Mouse (Mus musculus): ENCODE data around the gene Baz2b. TPM values are rescaled to one million over a fixed set of nuclear protein-coding genes. Genes with fewer than 3 reads are reported as not detected.

The Baz2b gene
- total and polyA plus RNA-seq, 3 experiments: 5.7 to 11.4 TPM; not detected in 1

GRCm38 (mm10) chr2:60045995-60046394 is 163.6 kb downstream of the Baz2b start (continued):
- TF ChIP-seq POLR2AphosphoS2 (IDR thresholded peaks at IDR 0.05; ENCODE audit: low read length) (no peak), ZMIZ1 (IDR thresholded peaks at IDR 0.05; ENCODE audit: low read depth, low read length) (no peak), HCFC1 (IDR thresholded peaks at IDR 0.05; ENCODE audit: low read depth, low read length) (0 out of 2 replicates have a peak, but pooled peaks have one; percentile 23), USF1 (IDR thresholded peaks at IDR 0.05; ENCODE audit: low read depth, low read length) (peak; percentile 42; the same call in 1 of the 2 replicates), EP300 (IDR thresholded peaks at IDR 0.05; ENCODE audit: low read depth in 1 of 2, low read length in 2 of 2) (peak; percentile 87 to 88), CTCF (IDR thresholded peaks at IDR 0.05 in 2 of 3, conservative IDR thresholded peaks at IDR 0.05 in 1 of 3; ENCODE audit: control insufficient read depth in 1 of 3, insufficient read depth in 1 of 3, low read depth in 2 of 3, low read length in 3 of 3, poor library complexity in 1 of 3, severe bottlenecking in 1 of 3) (no peak), ETS1 (IDR thresholded peaks at IDR 0.05; ENCODE audit: low read depth, low read length) (peak; percentile 100), ZKSCAN1 (IDR thresholded peaks at IDR 0.05; ENCODE audit: low read depth, low read length) (no peak), CHD2 (IDR thresholded peaks at IDR 0.05; ENCODE audit: low read length) (no peak), MAZ (IDR thresholded peaks at IDR 0.05; ENCODE audit: low read depth, low read length) (no peak), MAX (IDR thresholded peaks at IDR 0.05; ENCODE audit: low read length) (peak; percentile 77), USF2 (IDR thresholded peaks at IDR 0.05; ENCODE audit: borderline replicate concordance in 1 of 2, insufficient read depth in 1 of 2, low read depth in 1 of 2, low read length in 2 of 2) (no peak), ZNF384 (IDR thresholded peaks at IDR 0.05; ENCODE audit: low read depth, low read length) (peak; percentile 69)

- Histone ChIP-seq H3K36me3 (ENCODE audit: control insufficient read depth in 1 of 2, insufficient read depth in 2 of 2, low read length in 2 of 2) (peaks cover 0 to 9% of the 10 kb centered on the region in 2 experiments; a peak in 1 of 4 replicates), H3K4me3 (ENCODE audit: control insufficient read depth in 1 of 2, insufficient read depth in 1 of 2, low read depth in 2 of 2, low read length in 2 of 2) (no peak overlapping the region), H3K79me2 (ENCODE audit: control insufficient read depth, insufficient read depth, low read length, poor library complexity) (no peaks in the 10 kb centered on the region), H3K4me1 (ENCODE audit: control insufficient read depth in 1 of 2, insufficient read depth in 2 of 2, low read length in 2 of 2) (peaks cover 0 to 3% of the 10 kb centered on the region in 2 experiments), H3K9ac (ENCODE audit: control insufficient read depth, low read depth, low read length, poor library complexity, severe bottlenecking) (no peak overlapping the region), H3K27ac (ENCODE audit: control insufficient read depth, low read depth, low read length) (no peak overlapping the region), H3K9me3 (replicated peaks; ENCODE audit: insufficient read depth, low read length) (no peaks in the 10 kb centered on the region), H3K27me3 (ENCODE audit: control insufficient read depth in 1 of 2, insufficient read depth in 2 of 2, low read length in 2 of 2) (no peaks in the 10 kb centered on the region)
- TF ChIP-seq TCF12 (IDR thresholded peaks at IDR 0.05; ENCODE audit: low read depth, low read length): no peak
- no peak for TF ChIP-seq NRF1 (IDR thresholded peaks at IDR 0.05; ENCODE audit: insufficient read depth, low read depth, low read length, poor library complexity, severe bottlenecking)
- no peak for TF ChIP-seq BHLHE40 (IDR thresholded peaks at IDR 0.05; ENCODE audit: borderline replicate concordance, low read depth, low read length)
- TF ChIP-seq MAZ (IDR thresholded peaks at IDR 0.05; ENCODE audit: low read depth, low read length): no peak
- no peak for TF ChIP-seq MXI1 (IDR thresholded peaks at IDR 0.05; ENCODE audit: low read depth, low read length)
- no peak for TF ChIP-seq NELFE (IDR thresholded peaks at IDR 0.05; ENCODE audit: low read depth, low read length)
- no peak for TF ChIP-seq MEF2A (IDR thresholded peaks at IDR 0.05; ENCODE audit: extremely low read depth, insufficient replicate concordance, low read depth, low read length, poor library complexity, severe bottlenecking)
- no peak for TF ChIP-seq POLR2AphosphoS2 (IDR thresholded peaks at IDR 0.05; ENCODE audit: low read length)
- no peak for TF ChIP-seq HCFC1 (IDR thresholded peaks at IDR 0.05; ENCODE audit: low read depth, low read length)
- no peak for TF ChIP-seq MYC (IDR thresholded peaks at IDR 0.05; ENCODE audit: low read depth, low read length)
- TF ChIP-seq TBP (IDR thresholded peaks at IDR 0.05; ENCODE audit: low read depth, low read length): no peak
- no peak for TF ChIP-seq POLR2AphosphoS5 (IDR thresholded peaks at IDR 0.05; ENCODE audit: borderline replicate concordance, low read depth, low read length)
- TF ChIP-seq POLR2A (IDR thresholded peaks at IDR 0.05; ENCODE audit: control insufficient read depth in 1 of 2, insufficient read depth in 1 of 2, low read depth in 1 of 2, low read length in 2 of 2, poor library complexity in 1 of 2): no peak
- peak; percentile 56; the same call in 1 of the 2 replicates for TF ChIP-seq ZC3H11A (IDR thresholded peaks at IDR 0.05; ENCODE audit: low read depth, low read length)
- TF ChIP-seq MAFK (IDR thresholded peaks at IDR 0.05; ENCODE audit: borderline replicate concordance, low read depth, low read length): no peak
- TF ChIP-seq CTCF (IDR thresholded peaks at IDR 0.05 in 2 of 3, conservative IDR thresholded peaks at IDR 0.05 in 1 of 3; ENCODE audit: control insufficient read depth in 1 of 3, insufficient read depth in 1 of 3, low read depth in 2 of 3, low read length in 3 of 3, poor library complexity in 1 of 3, severe bottlenecking in 1 of 3): peak in 2 of 3 experiments; percentile 26 to 59; a peak in 3 of 6 replicates
- peak; percentile 72 for TF ChIP-seq SMC3 (IDR thresholded peaks at IDR 0.05; ENCODE audit: low read depth, low read length)
- TF ChIP-seq RAD21 (IDR thresholded peaks at IDR 0.05; ENCODE audit: low read depth, low read length): peak; percentile 66
- TF ChIP-seq CHD1 (IDR thresholded peaks at IDR 0.05; ENCODE audit: low read depth, low read length): no peak
- peak; percentile 49 for DNase-seq (ENCODE audit: low read depth, low spot score)
Measured at GRCm38 (mm10) chr2:60044988-60045387, 164.7 kb downstream of the Baz2b start.
